Mouse (Mus musculus) hindbrain, embryonic 13.5 days (tissue): Measurements from ENCODE around the gene Spem1. TPM values are rescaled to one million over a fixed set of nuclear protein-coding genes. Genes with fewer than 3 reads are reported as not detected.

ENCODE experiments used
- ATAC-seq: fragments of 200-750 bp; cut with Nextera tagmentation; 2 replicates; pipeline ENCODE4 v1.8.0; 2017; ENCODE audit warnings: moderate TSS enrichment; ENCODE audit not compliant: low FRiP score
- H3K27ac ChIP-seq: fragments of 300-500 bp; sonication (generic); 2 replicates; pipeline ENCODE4 v1.5.1; 2015; ENCODE audit warnings: inconsistent platforms, mild to moderate bottlenecking, moderate library complexity
- H3K27me3 ChIP-seq: fragments of 300-500 bp; sonication (generic); 2 replicates; pipeline ENCODE4 v1.6.1; 2015; ENCODE audit warnings: mild to moderate bottlenecking, inconsistent platforms
- H3K36me3 ChIP-seq: fragments of 300-500 bp; sonication (generic); 2 replicates; pipeline ENCODE4 v1.6.1; 2015; ENCODE audit warnings: mild to moderate bottlenecking, inconsistent platforms
- H3K4me1 ChIP-seq: fragments of 300-500 bp; sonication (generic); replicated peaks from 2 replicates; pipeline ENCODE4 v1.6.1; 2015; ENCODE audit warnings: inconsistent platforms
- H3K4me2 ChIP-seq: fragments of 300-500 bp; sonication (generic); 2 replicates; pipeline ENCODE4 v1.6.1; 2015; ENCODE audit warnings: inconsistent platforms, mild to moderate bottlenecking, moderate library complexity
- H3K4me3 ChIP-seq: fragments of 300-500 bp; sonication (generic); 2 replicates; pipeline ENCODE4 v1.5.1; 2015; ENCODE audit warnings: mild to moderate bottlenecking, inconsistent platforms
- H3K9ac ChIP-seq: fragments of 300-500 bp; sonication (generic); 2 replicates; pipeline ENCODE4 v1.6.1; 2015; ENCODE audit warnings: mild to moderate bottlenecking, inconsistent platforms
- H3K9me3 ChIP-seq: fragments of 300-500 bp; sonication (generic); 2 replicates; pipeline ENCODE4 v1.6.1; 2016; ENCODE audit warnings: inconsistent platforms
- WGBS: fragments of 180-500 bp; shearing (Covaris S2); methylation state at CpG from one replicate; pipeline ENCODE4 v1.1.7; 2015; 5-methylcytosine and 5-hydroxymethylcytosine counted together
- polyA plus RNA-seq: library from polyadenylated mRNA; unstranded; fragments of >200 nt; fragmentation: Nextera tagmentation; extraction: Ambion mirVana; gene quantifications from 2 replicates; pipeline ENCODE4 v1.2.1, GENCODE M21; 2015

Gene Spem1
- polyA plus RNA-seq, 1 experiment from 2014 or later, result 0.81 TPM

DNA sequence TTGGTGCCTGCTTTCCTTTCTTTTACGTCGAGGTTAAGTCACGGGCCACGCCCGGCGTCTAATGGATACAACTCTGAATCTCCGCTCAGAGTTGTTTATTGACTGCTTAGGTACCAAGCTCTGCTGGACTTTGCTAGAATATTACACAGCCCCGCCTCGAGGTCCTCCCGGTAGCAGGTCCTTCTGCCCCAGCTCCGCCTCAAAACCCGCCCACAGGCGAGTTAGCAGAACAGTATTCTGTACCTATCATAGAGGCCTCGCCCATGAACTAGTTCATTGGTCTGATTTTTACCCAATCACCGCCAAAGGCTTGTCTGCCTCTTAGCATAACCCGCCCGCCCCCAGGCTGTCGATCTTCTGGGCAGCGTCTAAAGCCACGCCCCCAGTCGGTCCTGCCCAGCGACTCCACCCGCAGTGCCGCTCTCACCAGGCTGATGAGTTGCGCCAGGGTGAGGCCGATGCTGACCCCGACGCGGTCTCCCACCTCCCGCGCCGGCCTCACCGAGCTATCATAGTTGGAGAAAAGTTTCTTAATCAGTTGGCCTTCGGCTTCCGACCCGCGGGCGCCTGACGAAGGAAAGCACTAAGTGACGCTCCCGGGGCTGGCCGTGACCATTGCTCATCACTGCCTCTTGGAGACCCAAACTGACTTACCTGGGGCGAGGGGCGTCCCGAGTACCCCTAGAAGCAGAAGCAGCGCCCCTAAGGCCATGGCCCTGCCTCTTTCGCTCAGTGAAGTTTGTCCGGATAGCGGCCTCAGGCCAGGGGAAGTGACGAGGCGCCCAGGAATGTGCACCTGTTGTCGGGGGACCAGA is 26.6 kb downstream of the Spem1 start, which contains the start of gene Chrnb1:
Chrnb1 (minus strand) TSS at position 776 of the 815 bp plus-strand sequence.
- H3K27ac ChIP-seq, result no peak within 1 kb of the TSS
- peak within 1 kb of the TSS; percentile 61 for H3K9ac ChIP-seq
- peak within 1 kb of the TSS; percentile 66 for H3K4me2 ChIP-seq
- ATAC-seq, result peak; percentile 90
- H3K9me3 ChIP-seq, result no peaks in the 10 kb centered on the region
- peaks cover 4% of the 10 kb centered on the region for H3K36me3 ChIP-seq
- H3K4me1 ChIP-seq, result peaks cover 35% of the 10 kb centered on the region
- H3K4me3 ChIP-seq, result peak within 1 kb of the TSS; percentile 35
- peaks cover 55% of the 10 kb centered on the region for H3K27me3 ChIP-seq
- WGBS, result 2% methylated on average over 52 of the region's 52 CpGs

DNA sequence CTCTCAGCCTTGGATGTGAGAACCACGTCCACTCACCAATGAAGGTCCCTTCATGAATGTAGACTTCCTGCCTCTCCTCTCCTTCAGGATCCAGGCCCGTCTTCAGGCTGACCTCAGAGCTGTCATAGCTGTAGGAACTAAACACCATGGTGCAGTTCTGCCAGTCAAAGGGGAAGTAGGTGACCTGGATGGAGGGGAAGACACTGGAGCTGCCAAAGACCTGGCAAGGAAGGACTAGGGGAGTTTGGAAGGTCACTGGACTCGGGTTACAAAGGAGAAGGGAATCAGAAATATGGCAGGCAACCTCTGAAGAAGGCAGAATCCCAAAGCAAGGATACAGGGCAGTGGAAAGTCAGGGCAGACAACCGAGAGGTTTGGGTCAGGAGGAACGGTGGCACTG is 28.6 kb downstream of the Spem1 start:
- H3K36me3 ChIP-seq, result peaks cover 4% of the 10 kb centered on the region
- peaks cover 58% of the 10 kb centered on the region for H3K27me3 ChIP-seq
- H3K9ac ChIP-seq, result no peak overlapping the region
- H3K4me3 ChIP-seq, result no peak overlapping the region
- no peak overlapping the region for H3K4me2 ChIP-seq
- ATAC-seq, result no peak
- no peak overlapping the region for H3K27ac ChIP-seq
- peaks cover 15% of the 10 kb centered on the region for H3K4me1 ChIP-seq
- 67% methylated on average over 5 of the region's 5 CpGs for WGBS
- H3K9me3 ChIP-seq, result no peaks in the 10 kb centered on the region

DNA sequence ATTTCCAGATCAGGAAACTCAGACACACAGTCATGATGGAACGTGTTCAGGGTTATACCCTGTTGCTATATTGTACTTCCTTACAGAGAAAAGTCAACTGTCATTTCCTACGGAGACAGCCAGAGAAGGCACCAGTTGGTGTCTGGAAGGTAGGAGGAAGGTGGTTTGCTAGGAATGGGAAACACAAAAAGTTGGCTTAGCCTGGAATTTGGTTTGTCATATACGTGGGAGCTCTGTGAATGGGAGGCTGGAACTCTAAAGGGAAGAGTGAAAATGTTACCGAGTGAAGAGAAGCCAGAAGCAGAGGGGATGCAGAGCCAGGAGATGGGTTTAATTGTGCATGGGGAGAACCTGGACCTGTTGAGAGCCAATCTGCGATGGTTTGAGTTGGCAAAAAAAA is 30.6 kb downstream of the Spem1 start:
- H3K27ac ChIP-seq, result no peak overlapping the region
- no peaks in the 10 kb centered on the region for H3K36me3 ChIP-seq
- no peak overlapping the region for H3K4me2 ChIP-seq
- no peak overlapping the region for H3K9ac ChIP-seq
- H3K9me3 ChIP-seq, result no peaks in the 10 kb centered on the region
- H3K4me3 ChIP-seq, result no peak overlapping the region
- H3K4me1 ChIP-seq, result peaks cover 11% of the 10 kb centered on the region
- 76% methylated on average over 5 of the region's 5 CpGs for whole genome bisulfite sequencing
- peaks cover 41% of the 10 kb centered on the region for H3K27me3 ChIP-seq
- ATAC-seq, result no peak

DNA sequence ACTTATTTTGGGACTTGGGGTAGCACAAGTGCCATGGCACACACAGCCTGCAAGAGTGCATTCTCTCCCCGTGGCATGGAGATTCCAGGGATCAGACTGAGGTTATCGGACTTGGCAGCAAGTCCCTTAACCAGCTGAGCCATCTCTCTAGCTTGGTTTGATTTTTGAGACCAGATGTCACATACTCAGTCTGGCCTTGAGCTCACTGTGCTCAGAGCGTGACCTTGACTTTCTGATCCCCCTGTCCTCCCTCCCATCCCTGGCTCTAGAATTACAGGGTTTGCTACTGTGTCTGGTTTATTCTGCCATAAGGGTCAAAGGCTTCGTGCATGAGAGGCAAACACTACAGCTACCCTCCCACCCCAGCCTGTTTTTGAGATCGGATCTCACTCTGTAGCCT is 32.5 kb downstream of the Spem1 start:
- H3K36me3 ChIP-seq, result no peaks in the 10 kb centered on the region
- H3K4me2 ChIP-seq, result no peak overlapping the region
- no peak overlapping the region for H3K4me3 ChIP-seq
- H3K9ac ChIP-seq, result no peak overlapping the region
- no peaks in the 10 kb centered on the region for H3K9me3 ChIP-seq
- peaks cover 27% of the 10 kb centered on the region; the same call in 1 of the 2 replicates for H3K27me3 ChIP-seq
- no peak overlapping the region for H3K27ac ChIP-seq
- no peaks in the 10 kb centered on the region for H3K4me1 ChIP-seq
- ATAC-seq, result no peak
- 66% methylated on average over 5 of the region's 5 CpGs for WGBS

DNA sequence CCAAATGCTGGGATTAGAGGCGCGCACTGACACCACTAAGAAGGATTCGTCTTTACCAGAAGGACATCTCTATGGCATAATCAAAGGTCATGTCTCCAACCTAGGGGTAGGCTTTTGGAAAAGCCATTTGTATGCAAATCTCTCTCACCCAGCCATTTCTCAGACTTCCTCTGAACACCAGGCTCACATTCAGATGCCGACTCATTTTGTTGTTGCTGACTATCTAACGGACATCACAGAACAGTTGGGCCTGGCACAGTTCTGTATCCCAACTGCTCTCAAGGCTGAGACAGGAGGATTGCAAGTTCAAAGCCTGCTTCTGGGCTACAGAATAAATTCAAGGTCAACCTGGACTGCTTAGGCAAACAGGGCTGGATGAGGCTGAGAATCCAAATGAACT is 34.7 kb downstream of the Spem1 start:
- Histone ChIP-seq H3K9ac (no peak overlapping the region), H3K4me1 (no peaks in the 10 kb centered on the region), H3K36me3 (no peaks in the 10 kb centered on the region), H3K9me3 (no peaks in the 10 kb centered on the region), H3K27ac (no peak overlapping the region), H3K4me3 (no peak overlapping the region), H3K4me2 (no peak overlapping the region), H3K27me3 (peaks cover 5% of the 10 kb centered on the region; the same call in 1 of the 2 replicates)
- 82% methylated on average over 5 of the region's 5 CpGs for WGBS
- no peak for ATAC-seq

DNA sequence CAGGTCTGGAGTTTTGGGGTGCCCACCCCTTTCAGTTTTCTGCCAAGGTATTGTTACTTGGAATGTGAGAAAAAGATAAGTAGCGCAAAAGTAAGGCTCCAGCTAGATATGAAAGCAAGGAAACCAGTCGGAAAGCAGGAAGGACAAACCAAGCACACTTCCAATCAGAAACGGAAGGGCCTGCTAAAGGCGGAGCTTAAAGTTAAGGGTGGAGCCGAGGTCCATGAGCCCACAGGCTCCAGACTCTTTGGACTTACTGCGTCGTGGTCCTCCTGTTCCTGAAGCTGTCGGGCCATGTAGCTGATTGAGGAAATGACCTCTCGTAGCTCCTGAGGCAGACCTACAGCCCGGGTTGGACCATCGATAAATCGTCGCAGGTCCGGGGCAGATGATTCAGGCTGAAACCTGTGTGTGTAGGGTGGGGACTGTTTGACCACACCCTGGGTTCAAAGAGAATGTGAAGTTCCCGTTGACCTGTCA is 37.1 kb downstream of the Spem1 start:
- WGBS, result 51% methylated on average over 15 of the region's 15 CpGs
- H3K4me2 ChIP-seq, result no peak overlapping the region

DNA sequence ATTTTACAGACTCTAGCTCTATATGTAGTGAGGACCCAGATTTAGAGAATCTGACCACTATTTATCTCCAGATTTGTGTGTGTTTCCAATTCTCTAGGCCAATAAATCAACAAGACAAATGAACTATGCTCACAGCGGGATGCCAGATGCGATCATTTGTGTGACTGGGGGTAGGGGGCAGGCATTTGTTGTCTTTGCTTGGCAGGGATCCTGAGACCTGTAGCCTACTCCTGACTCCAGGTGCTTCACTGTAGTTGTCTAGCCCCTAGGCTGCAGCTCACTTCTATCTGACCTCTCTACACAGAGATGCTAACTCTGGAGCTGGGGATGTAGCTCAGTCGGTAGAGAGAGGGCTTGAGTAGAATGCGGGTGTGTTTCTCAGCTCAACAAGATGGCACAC is 40.2 kb downstream of the Spem1 start:
- WGBS, result 24% methylated on average over 4 of the region's 4 CpGs
- Histone ChIP-seq H3K4me1 (peaks cover 11% of the 10 kb centered on the region; the same call in 1 of the 2 replicates), H3K27me3 (peaks cover 23% of the 10 kb centered on the region), H3K4me2 (no peak overlapping the region), H3K4me3 (no peak overlapping the region), H3K27ac (no peak overlapping the region), H3K36me3 (peaks cover 19% of the 10 kb centered on the region), H3K9me3 (no peaks in the 10 kb centered on the region), H3K9ac (no peak overlapping the region)
- no peak for ATAC-seq

More for the DNA sequence above, 37.1 kb downstream of the Spem1 start:
- H3K27ac ChIP-seq, result no peak overlapping the region
- 0 out of 2 replicates have a peak, but pooled peaks cover 5% of the 10 kb centered on the region for H3K4me1 ChIP-seq
- H3K9me3 ChIP-seq, result no peaks in the 10 kb centered on the region
- no peak overlapping the region for H3K9ac ChIP-seq
- no peaks in the 10 kb centered on the region for H3K36me3 ChIP-seq
- no peak overlapping the region for H3K4me3 ChIP-seq
- no peak for ATAC-seq
- peaks cover 3% of the 10 kb centered on the region; the same call in 1 of the 2 replicates for H3K27me3 ChIP-seq

DNA sequence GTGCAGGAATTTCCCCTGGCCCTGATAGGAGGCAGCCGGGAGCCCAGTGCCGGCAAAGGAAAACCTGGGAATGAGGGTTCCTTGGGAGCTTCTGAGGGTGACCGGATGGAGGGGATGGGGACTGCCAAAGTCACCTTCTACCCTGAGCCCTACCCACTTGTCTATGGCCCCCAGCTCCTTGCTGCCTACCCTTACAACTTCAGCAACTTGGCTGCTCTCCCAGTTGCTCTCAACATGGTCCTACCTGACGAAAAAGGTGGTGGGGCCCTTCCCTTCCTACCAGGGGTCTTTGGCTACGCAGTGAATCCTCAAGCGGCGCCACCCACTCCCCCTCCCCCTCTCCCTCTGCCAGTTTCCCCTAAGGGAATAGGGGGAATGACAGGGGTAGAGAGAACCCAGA is 43.0 kb downstream of the Spem1 start:
- H3K27me3 ChIP-seq, result peaks cover 23% of the 10 kb centered on the region
- H3K9me3 ChIP-seq, result no peaks in the 10 kb centered on the region
- 55% methylated on average over 7 of the region's 7 CpGs for WGBS
- no peak for ATAC-seq
- no peak overlapping the region for H3K27ac ChIP-seq
- H3K4me2 ChIP-seq, result no peak overlapping the region
- peaks cover 17% of the 10 kb centered on the region for H3K4me1 ChIP-seq
- H3K4me3 ChIP-seq, result no peak overlapping the region
- peaks cover 33% of the 10 kb centered on the region for H3K36me3 ChIP-seq
- no peak overlapping the region for H3K9ac ChIP-seq

DNA sequence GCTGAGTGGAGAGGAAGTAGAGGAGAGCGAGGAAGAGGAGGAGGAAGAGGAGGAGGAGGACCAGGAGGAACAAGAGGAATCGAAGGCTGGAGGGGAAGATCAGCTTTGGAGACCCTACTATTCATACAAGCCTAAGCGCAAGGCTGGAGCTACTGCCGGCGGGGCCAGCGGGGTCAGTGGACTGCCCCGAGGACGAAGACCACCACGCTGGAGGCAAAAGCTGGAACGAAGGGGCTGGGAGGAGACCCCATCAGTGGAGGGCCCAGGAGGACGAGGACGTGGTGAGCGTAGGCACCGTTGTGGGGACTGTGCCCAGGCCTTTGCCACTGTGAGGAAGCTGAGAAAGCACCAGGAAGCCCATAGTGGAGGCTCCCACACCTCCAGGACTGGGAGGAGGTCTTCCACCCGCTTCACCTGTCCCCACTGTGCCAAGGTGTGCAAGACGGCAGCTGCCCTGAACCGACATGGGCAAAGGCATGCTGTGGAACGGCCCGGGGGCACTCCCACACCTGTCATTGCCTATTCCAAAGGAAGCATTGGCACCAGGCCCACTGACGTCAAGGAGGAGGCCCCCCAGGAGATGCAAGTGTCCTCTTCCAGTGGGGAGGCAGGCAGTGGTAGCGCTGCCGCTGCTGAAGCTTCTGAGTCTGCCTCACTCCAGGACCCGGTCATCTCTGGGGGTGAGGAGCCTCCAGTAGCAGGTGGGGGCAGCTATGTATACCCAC is 43.6 kb downstream of the Spem1 start:
- ATAC-seq, result no peak
- H3K4me3 ChIP-seq, result no peak overlapping the region
- H3K36me3 ChIP-seq, result peaks cover 33% of the 10 kb centered on the region
- no peaks in the 10 kb centered on the region for H3K9me3 ChIP-seq
- WGBS, result 68% methylated on average over 23 of the region's 23 CpGs
- peaks cover 23% of the 10 kb centered on the region for H3K27me3 ChIP-seq
- H3K4me1 ChIP-seq, result peaks cover 17% of the 10 kb centered on the region
- no peak overlapping the region for H3K9ac ChIP-seq
- H3K27ac ChIP-seq, result no peak overlapping the region
- H3K4me2 ChIP-seq, result no peak overlapping the region

DNA sequence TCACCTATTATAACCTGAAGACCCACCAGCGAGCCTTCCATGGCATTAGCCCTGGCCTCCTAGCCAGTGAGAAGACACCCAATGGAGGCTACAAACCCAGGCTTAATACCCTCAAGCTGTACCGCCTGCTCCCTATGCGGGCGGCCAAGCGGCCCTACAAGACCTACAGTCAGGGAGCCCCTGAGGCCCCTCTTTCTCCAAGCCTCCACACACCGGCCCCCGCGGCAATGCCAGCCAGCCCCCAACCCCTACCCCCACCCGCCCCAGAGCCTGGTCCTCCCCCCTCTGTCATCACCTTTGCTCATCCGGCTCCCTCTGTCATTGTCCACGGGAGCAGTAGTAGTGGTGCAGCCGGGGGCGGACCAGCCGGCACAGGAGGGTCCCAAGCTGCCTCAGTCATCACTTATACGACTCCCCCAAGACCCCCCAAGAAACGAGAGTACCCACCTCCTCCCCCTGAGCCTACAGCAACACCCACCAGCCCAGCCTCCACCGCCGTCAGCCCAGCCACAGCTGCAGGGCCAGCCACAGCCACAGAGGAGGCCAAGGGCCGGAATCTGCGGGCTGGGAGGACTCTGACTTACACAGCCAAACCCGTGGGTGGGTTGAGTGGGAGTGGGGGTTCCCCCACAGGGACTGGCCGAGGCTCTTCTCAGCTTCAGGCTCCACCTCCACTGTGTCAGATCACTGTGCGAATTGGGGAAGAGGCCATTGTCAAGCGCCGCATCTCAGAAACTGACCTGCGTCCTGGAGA is 44.3 kb downstream of the Spem1 start:
- ATAC-seq, result no peak
- no peak overlapping the region for H3K27ac ChIP-seq
- peaks cover 33% of the 10 kb centered on the region for H3K36me3 ChIP-seq
- H3K4me1 ChIP-seq, result peaks cover 17% of the 10 kb centered on the region
- H3K4me3 ChIP-seq, result no peak overlapping the region
- no peak overlapping the region for H3K4me2 ChIP-seq
- H3K9me3 ChIP-seq, result no peaks in the 10 kb centered on the region
- H3K9ac ChIP-seq, result peak overlapping the region; percentile 29; the same call in 1 of the 2 replicates
- peaks cover 23% of the 10 kb centered on the region for H3K27me3 ChIP-seq
- WGBS, result 68% methylated on average over 26 of the region's 26 CpGs

DNA sequence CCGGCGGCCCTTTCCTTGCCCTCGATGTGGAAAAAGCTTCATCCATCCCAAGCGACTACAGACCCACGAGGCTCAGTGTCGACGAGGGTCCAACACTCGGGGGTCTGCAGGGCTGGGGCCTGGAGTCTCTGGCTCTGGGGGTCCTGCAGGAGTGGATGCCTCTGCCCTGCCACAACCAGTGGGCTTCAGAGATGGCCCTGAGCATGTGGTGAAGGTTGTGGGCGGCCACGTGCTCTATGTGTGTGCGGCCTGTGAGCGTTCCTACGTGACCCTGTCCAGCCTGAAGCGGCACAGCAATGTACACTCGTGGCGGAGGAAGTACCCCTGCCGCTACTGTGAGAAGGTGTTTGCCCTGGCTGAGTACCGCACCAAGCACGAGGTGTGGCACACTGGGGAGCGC is 45.5 kb downstream of the Spem1 start:
- peaks cover 23% of the 10 kb centered on the region for H3K27me3 ChIP-seq
- H3K27ac ChIP-seq, result no peak overlapping the region
- 82% methylated on average over 20 of the region's 20 CpGs for WGBS
- peaks cover 33% of the 10 kb centered on the region for H3K36me3 ChIP-seq
- no peak for ATAC-seq
- no peak overlapping the region for H3K4me3 ChIP-seq
- peak overlapping the region; percentile 9; the same call in 1 of the 2 replicates for H3K9ac ChIP-seq
- H3K4me2 ChIP-seq, result no peak overlapping the region
- no peaks in the 10 kb centered on the region for H3K9me3 ChIP-seq
- peaks cover 12% of the 10 kb centered on the region for H3K4me1 ChIP-seq

DNA sequence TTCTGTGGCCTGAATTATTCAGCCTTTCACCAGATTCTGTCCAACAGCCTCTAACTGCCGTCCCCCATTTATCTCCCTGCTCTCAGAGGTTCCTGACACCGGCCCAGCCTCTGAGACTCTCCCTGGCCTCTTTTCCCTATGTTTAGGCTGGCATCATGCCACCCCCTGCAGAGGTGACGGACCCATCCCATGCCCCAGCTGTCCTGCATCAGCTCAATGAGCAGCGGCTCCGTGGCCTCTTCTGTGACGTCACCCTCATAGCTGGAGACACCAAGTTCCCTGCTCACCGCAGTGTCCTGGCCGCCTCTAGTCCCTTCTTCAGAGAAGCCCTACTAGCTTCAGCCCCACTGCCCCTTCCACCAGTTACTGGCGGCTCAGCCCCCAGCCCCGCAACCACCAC is 46.3 kb downstream of the Spem1 start:
- peaks cover 12% of the 10 kb centered on the region for H3K4me1 ChIP-seq
- 62% methylated on average over 10 of the region's 10 CpGs for WGBS
- no peak overlapping the region for H3K9ac ChIP-seq
- H3K27ac ChIP-seq, result no peak overlapping the region
- H3K9me3 ChIP-seq, result no peaks in the 10 kb centered on the region
- H3K4me3 ChIP-seq, result no peak overlapping the region
- peaks cover 23% of the 10 kb centered on the region for H3K27me3 ChIP-seq
- peaks cover 33% of the 10 kb centered on the region for H3K36me3 ChIP-seq
- H3K4me2 ChIP-seq, result no peak overlapping the region
- no peak for ATAC-seq
